Mouse (Mus musculus): Measurements from ENCODE around the gene E130218I03Rik. TPM values are rescaled to one million over a fixed set of nuclear protein-coding genes. Genes with fewer than 3 reads are reported as not detected.

Gene E130218I03Rik
- polyA plus RNA-seq (2015; fragmentation: Nextera tagmentation; extraction: Ambion mirVana), result 0.44 TPM in 1 of 2 replicates, not detected in the other

GRCm38 (mm10) chr4:134243516-134244250, at the start of gene E130218I03Rik:
Gene E130218I03Rik (plus strand): TSS chr4:134243662.

DNA sequence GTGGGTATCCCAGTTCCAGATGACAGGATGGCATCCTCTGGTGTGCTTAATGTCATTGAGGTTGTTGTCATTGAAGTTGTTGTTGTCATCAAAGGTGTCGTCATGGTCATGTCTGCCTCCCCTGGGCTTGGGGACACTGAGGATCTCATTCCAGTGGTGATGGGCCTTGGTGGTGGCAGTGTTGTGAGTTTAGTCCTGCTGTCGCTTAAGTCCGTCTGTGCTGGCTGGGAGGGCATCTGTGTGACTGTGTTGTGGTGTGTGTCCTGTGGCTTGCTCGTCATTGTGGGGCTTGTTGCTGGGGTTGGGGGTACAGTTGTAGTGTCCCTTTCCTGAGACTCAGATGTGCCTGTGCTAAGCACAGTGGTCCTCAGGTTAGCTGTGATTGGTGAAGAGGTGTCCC, 40.6 kb upstream of the E130218I03Rik start, which contains the start of gene Gm7534:
Gene Gm7534, minus strand, starts transcription at position 101 of the 400 bp plus-strand sequence.

GRCm38 (mm10) chr4:134227194-134227593, 16.3 kb upstream of the E130218I03Rik start, which contains the start of gene Catsper4:
Gene Catsper4 (minus strand): TSS chr4:134227383.

GRCm38 (mm10) chr4:134238279-134238651, 5.2 kb upstream of the E130218I03Rik start, which contains the start of gene Cnksr1:
Gene Cnksr1 (minus strand): TSS chr4:134238399.

DNA sequence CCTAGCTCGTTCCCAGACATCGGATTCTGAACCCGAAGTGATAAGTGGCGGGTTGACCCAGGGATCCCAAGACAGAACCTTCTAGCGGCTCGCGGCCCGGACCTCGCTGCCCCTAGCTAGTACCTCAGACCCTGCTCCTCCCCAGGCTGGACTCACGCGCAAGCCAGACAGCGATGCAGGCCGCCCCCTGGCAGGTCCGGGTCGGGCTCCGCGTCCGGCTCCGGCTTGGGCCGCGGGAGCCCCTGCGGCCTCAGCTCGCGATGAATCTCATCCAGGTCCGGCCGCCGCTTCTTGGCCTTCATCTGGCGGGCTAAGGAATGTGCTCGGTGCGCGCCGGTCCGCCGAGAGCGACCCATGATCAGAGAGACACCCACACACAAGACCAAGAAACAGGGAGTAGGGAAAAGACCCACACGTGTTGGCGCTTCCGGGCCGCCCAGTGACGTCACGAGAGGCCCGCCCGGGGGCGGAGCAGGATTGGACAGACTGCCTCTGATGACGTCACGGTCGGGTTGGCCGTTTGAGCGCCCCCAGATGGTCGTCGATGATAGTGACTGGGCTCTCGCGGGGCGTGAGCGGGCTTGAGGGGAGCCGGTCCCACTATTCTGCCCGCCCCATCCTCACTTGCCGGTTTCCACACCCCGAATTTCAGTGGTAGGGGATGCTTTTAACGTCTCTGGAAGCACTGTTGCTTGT, 1.8 kb downstream of the E130218I03Rik start, which contains the start of gene Zfp593:
Gene Zfp593, minus strand, starts transcription at position 445 of the 696 bp plus-strand sequence.

GRCm38 (mm10) chr4:134246719-134247258, 3.3 kb downstream of the E130218I03Rik start, which contains the start of gene Gm30191:
Gene Gm30191 (plus strand): TSS chr4:134246935.

DNA sequence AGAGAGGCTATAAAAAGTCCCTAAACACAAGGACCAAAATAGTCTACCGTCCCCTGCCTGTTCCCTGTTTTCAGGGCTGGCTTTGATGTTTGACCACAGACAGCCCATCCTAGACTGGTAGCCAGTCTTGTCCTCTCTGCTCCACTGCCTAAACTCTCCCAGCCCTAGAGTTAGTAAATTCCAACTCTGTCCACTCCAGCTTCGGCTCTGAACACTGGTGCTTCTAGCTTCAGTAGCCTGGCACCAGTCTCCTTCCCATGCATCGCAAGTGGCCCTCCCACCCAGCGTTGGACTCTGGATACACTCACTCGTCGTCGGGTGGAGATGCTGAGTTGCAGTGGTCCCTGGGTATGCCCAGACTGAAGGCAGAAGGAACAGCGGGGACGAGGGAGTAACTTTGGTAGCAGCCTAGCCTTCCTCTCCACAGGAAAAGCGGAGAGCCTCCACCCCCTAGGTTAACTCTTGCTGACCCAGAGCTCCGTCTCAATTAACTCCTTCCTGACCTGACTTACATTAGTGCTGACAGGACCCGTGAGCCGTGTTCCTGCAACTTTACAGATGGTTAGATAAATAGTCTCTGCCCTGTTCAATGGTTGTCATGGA, 10.4 kb downstream of the E130218I03Rik start, which contains the start of gene Grrp1:
Gene Grrp1, minus strand, starts transcription at position 385 of the 603 bp plus-strand sequence.

GRCm38 (mm10) chr4:134287575-134288025, 44.1 kb downstream of the E130218I03Rik start, which contains the start of gene Pdik1l:
Gene Pdik1l (minus strand): TSS chr4:134287895.

Other genes with a start within 250 kb of the E130218I03Rik start
- gene Dhdds, start 242.7 kb upstream of the E130218I03Rik start, polyA plus RNA-seq (2015; fragmentation: Nextera tagmentation; extraction: Ambion mirVana), result 19.4 and 25.8 TPM in 2 replicates
- 0.49 and 0.50 TPM in 2 replicates for gene Lin28a, start 224.8 kb upstream of the E130218I03Rik start, polyA plus RNA-seq (2015; fragmentation: Nextera tagmentation; extraction: Ambion mirVana)
- not detected in 2 replicates for gene Zfp683, start 189.8 kb upstream of the E130218I03Rik start, polyA plus RNA-seq (2015; fragmentation: Nextera tagmentation; extraction: Ambion mirVana)
- gene Crybg2, start 182.8 kb upstream of the E130218I03Rik start, polyA plus RNA-seq (2015; fragmentation: Nextera tagmentation; extraction: Ambion mirVana), result 0.65 TPM in 1 of 2 replicates, not detected in the other
- 8.2 and 9.0 TPM in 2 replicates for gene Cd52, start 148.6 kb upstream of the E130218I03Rik start, polyA plus RNA-seq (2015; fragmentation: Nextera tagmentation; extraction: Ambion mirVana)
- 1.6 and 2.8 TPM in 2 replicates for gene Ubxn11, start 141.1 kb upstream of the E130218I03Rik start, polyA plus RNA-seq (2015; fragmentation: Nextera tagmentation; extraction: Ambion mirVana)
- gene Sh3bgrl3, start 114.9 kb upstream of the E130218I03Rik start, polyA plus RNA-seq (2015; fragmentation: Nextera tagmentation; extraction: Ambion mirVana), result 149 and 187 TPM in 2 replicates
- 45.7 and 53.9 TPM in 2 replicates for gene Cep85, start 56.5 kb upstream of the E130218I03Rik start, polyA plus RNA-seq (2015; fragmentation: Nextera tagmentation; extraction: Ambion mirVana)
- not detected in 2 replicates for gene Gm7534, start 40.7 kb upstream of the E130218I03Rik start, polyA plus RNA-seq (2015; fragmentation: Nextera tagmentation; extraction: Ambion mirVana)
- not detected in 2 replicates for gene Catsper4, start 16.3 kb upstream of the E130218I03Rik start, polyA plus RNA-seq (2015; fragmentation: Nextera tagmentation; extraction: Ambion mirVana)
- 2.6 and 5.2 TPM in 2 replicates for gene Cnksr1, start 5.3 kb upstream of the E130218I03Rik start, polyA plus RNA-seq (2015; fragmentation: Nextera tagmentation; extraction: Ambion mirVana)
- gene Zfp593, start 1.9 kb downstream of the E130218I03Rik start, polyA plus RNA-seq (2015; fragmentation: Nextera tagmentation; extraction: Ambion mirVana), result 5.9 and 6.9 TPM in 2 replicates
- gene Gm30191, start 3.3 kb downstream of the E130218I03Rik start, polyA plus RNA-seq (2015; fragmentation: Nextera tagmentation; extraction: Ambion mirVana), result not detected in 2 replicates
- 5.0 and 5.7 TPM in 2 replicates for gene Grrp1, start 10.4 kb downstream of the E130218I03Rik start, polyA plus RNA-seq (2015; fragmentation: Nextera tagmentation; extraction: Ambion mirVana)
- 5.7 and 5.8 TPM in 2 replicates for gene Pdik1l, start 44.2 kb downstream of the E130218I03Rik start, polyA plus RNA-seq (2015; fragmentation: Nextera tagmentation; extraction: Ambion mirVana)
- 53.6 and 64.2 TPM in 2 replicates for gene Trim63, start 71.5 kb downstream of the E130218I03Rik start, polyA plus RNA-seq (2015; fragmentation: Nextera tagmentation; extraction: Ambion mirVana)
- gene Slc30a2, start 99.5 kb downstream of the E130218I03Rik start, polyA plus RNA-seq (2015; fragmentation: Nextera tagmentation; extraction: Ambion mirVana), result 0.33 and 0.44 TPM in 2 replicates
- 2.6 and 2.7 TPM in 2 replicates for gene Extl1, start 140.2 kb downstream of the E130218I03Rik start, polyA plus RNA-seq (2015; fragmentation: Nextera tagmentation; extraction: Ambion mirVana)
- gene Pafah2, start 152.7 kb downstream of the E130218I03Rik start, polyA plus RNA-seq (2015; fragmentation: Nextera tagmentation; extraction: Ambion mirVana), result 4.2 and 5.4 TPM in 2 replicates
- gene Stmn1, start 224.7 kb downstream of the E130218I03Rik start, polyA plus RNA-seq (2015; fragmentation: Nextera tagmentation; extraction: Ambion mirVana), result 236 and 280 TPM in 2 replicates

Data from skeletal muscle tissue, postnatal 0 days (tissue).